Comparison of ENCODE assay signal across 15 mouse cellular contexts in genomic region chr3:122152431-122152830, GRCm38 (mm10).
A peak's percentile ranks its signal among the peaks of the same experiment; 100 is the strongest.
DNase-seq lines count a peak whose midpoint lies in the region; ATAC-seq lines count a peak whose summit lies in the region.
"Had no signal": no experiment of that assay in that cellular context is flagged by ENCODE, and none has a peak within 500 bp of the region (broad histone marks: within the 10 kb centered on the region; RNA-seq: fewer than 3 reads in every experiment).

No protein-coding gene starts in this region.

- no peak overlapping the region for H3K4me3 ChIP-seq in hindbrain, embryonic 14.5 days (replicated peaks; ENCODE audit: low read length)
- no peak overlapping the region for H3K4me3 ChIP-seq in hindbrain, embryonic 11.5 days (ENCODE audit: low read depth, low read length)
- H3K4me3 ChIP-seq in midbrain, embryonic 15.5 days, result no peak overlapping the region
- no peak overlapping the region for H3K4me3 ChIP-seq in midbrain, embryonic 16.5 days (ENCODE audit: low read depth, low read length)
- H3K4me3 ChIP-seq: erythroblast, embryonic 14.5 days; heart, embryonic 13.5 days; intestine, embryonic 15.5 days; limb, embryonic 15.5 days; neural tube, embryonic 12.5 days had no signal

- no peaks in the 10 kb centered on the region for H3K27me3 ChIP-seq in hindbrain, embryonic 14.5 days (ENCODE audit: control insufficient read depth, insufficient read depth, low read length)
- H3K27me3 ChIP-seq in hindbrain, embryonic 11.5 days (ENCODE audit: control insufficient read depth, insufficient read depth, low read length), result no peaks in the 10 kb centered on the region
- no peaks in the 10 kb centered on the region for H3K27me3 ChIP-seq in midbrain, embryonic 15.5 days (replicated peaks)
- H3K27me3 ChIP-seq in midbrain, embryonic 16.5 days (ENCODE audit: control insufficient read depth, insufficient read depth, low read depth, low read length), result no peaks in the 10 kb centered on the region
- H3K27me3 ChIP-seq: intestine, embryonic 15.5 days; limb, embryonic 15.5 days; neural tube, embryonic 12.5 days had no signal

- peak; percentile 41 for DNase-seq in adrenal gland, postnatal 10 days
- no peak for DNase-seq in adrenal gland, postnatal 25 days
- DNase-seq in hindbrain, embryonic 14.5 days (ENCODE audit: low spot score), result peak; percentile 37
- no peak for DNase-seq in hindbrain, embryonic 11.5 days (ENCODE audit: low spot score)
- peak; percentile 42 for DNase-seq in lung, postnatal 36 days
- DNase-seq in retina, embryonic 14.5 days (ENCODE audit: low spot score), result no peak
- DNase-seq: kidney, postnatal 36 days; right cerebral cortex, postnatal 14 days had no signal

- ATAC-seq in hindbrain, embryonic 14.5 days (ENCODE audit: low FRiP score), result peak; percentile 17; the same call in 1 of the 2 replicates
- no peak for ATAC-seq in hindbrain, embryonic 11.5 days (ENCODE audit: low FRiP score)
- ATAC-seq in midbrain, embryonic 15.5 days (replicated peaks), result 0 out of 2 replicates have a peak, but pooled peaks have one; percentile 20
- no peak for ATAC-seq in midbrain, embryonic 16.5 days
- ATAC-seq: intestine, embryonic 15.5 days had no signal

- 51% methylated on average over 4 of the region's 4 CpGs for WGBS in hindbrain, embryonic 14.5 days
- WGBS in hindbrain, embryonic 11.5 days, result 59% methylated on average over 4 of the region's 4 CpGs
- whole genome bisulfite sequencing in midbrain, embryonic 15.5 days, result 56% methylated on average over 4 of the region's 4 CpGs
- 45% methylated on average over 4 of the region's 4 CpGs for WGBS in midbrain, embryonic 16.5 days

- H3K27ac ChIP-seq in hindbrain, embryonic 14.5 days, result no peak overlapping the region
- no peak overlapping the region for H3K27ac ChIP-seq in hindbrain, embryonic 11.5 days (ENCODE audit: low read depth, low read length)
- H3K27ac ChIP-seq in midbrain, embryonic 15.5 days, result no peak overlapping the region
- H3K27ac ChIP-seq in midbrain, embryonic 16.5 days (ENCODE audit: low read length), result no peak overlapping the region
- H3K27ac ChIP-seq: heart, embryonic 13.5 days; intestine, embryonic 15.5 days; limb, embryonic 15.5 days; neural tube, embryonic 12.5 days had no signal

- no peaks in the 10 kb centered on the region for H3K4me1 ChIP-seq in hindbrain, embryonic 14.5 days (replicated peaks; ENCODE audit: control insufficient read depth, insufficient read depth, low read length)
- H3K4me1 ChIP-seq in hindbrain, embryonic 11.5 days (replicated peaks; ENCODE audit: control insufficient read depth, insufficient read depth, low read length), result no peaks in the 10 kb centered on the region
- no peaks in the 10 kb centered on the region for H3K4me1 ChIP-seq in midbrain, embryonic 15.5 days
- no peaks in the 10 kb centered on the region for H3K4me1 ChIP-seq in midbrain, embryonic 16.5 days (ENCODE audit: control insufficient read depth, insufficient read depth, low read length)
- H3K4me1 ChIP-seq: intestine, embryonic 15.5 days; neural tube, embryonic 12.5 days had no signal

- no peak overlapping the region for H3K4me2 ChIP-seq in hindbrain, embryonic 14.5 days (replicated peaks)
- H3K4me2 ChIP-seq in hindbrain, embryonic 11.5 days (replicated peaks; ENCODE audit: low read depth, low read length), result no peak overlapping the region
- no peak overlapping the region for H3K4me2 ChIP-seq in midbrain, embryonic 15.5 days
- H3K4me2 ChIP-seq in midbrain, embryonic 16.5 days (ENCODE audit: low read length), result no peak overlapping the region
- H3K4me2 ChIP-seq: heart, embryonic 13.5 days; intestine, embryonic 15.5 days; limb, embryonic 15.5 days; neural tube, embryonic 12.5 days had no signal

- H3K9me3 ChIP-seq in hindbrain, embryonic 14.5 days (ENCODE audit: control insufficient read depth, low read length), result no peaks in the 10 kb centered on the region
- H3K9me3 ChIP-seq in hindbrain, embryonic 11.5 days (ENCODE audit: control insufficient read depth, low read length), result no peaks in the 10 kb centered on the region
- no peaks in the 10 kb centered on the region for H3K9me3 ChIP-seq in midbrain, embryonic 15.5 days
- H3K9me3 ChIP-seq in midbrain, embryonic 16.5 days (replicated peaks; ENCODE audit: control insufficient read depth, low read length, poor library complexity, severe bottlenecking), result no peaks in the 10 kb centered on the region
- H3K9me3 ChIP-seq: heart, embryonic 13.5 days; intestine, embryonic 15.5 days; limb, embryonic 15.5 days; neural tube, embryonic 12.5 days had no signal

- H3K9ac ChIP-seq in hindbrain, embryonic 14.5 days, result no peak overlapping the region
- H3K9ac ChIP-seq in hindbrain, embryonic 11.5 days (ENCODE audit: low read depth, low read length), result no peak overlapping the region
- no peak overlapping the region for H3K9ac ChIP-seq in midbrain, embryonic 15.5 days
- no peak overlapping the region for H3K9ac ChIP-seq in midbrain, embryonic 16.5 days (ENCODE audit: low read depth, low read length)
- H3K9ac ChIP-seq: heart, embryonic 13.5 days; intestine, embryonic 15.5 days; limb, embryonic 15.5 days; neural tube, embryonic 12.5 days had no signal

- no peaks in the 10 kb centered on the region for H3K36me3 ChIP-seq in hindbrain, embryonic 14.5 days (replicated peaks; ENCODE audit: control insufficient read depth, insufficient read depth)
- no peaks in the 10 kb centered on the region for H3K36me3 ChIP-seq in hindbrain, embryonic 11.5 days (ENCODE audit: control insufficient read depth, insufficient read depth, low read length)
- H3K36me3 ChIP-seq in midbrain, embryonic 15.5 days (replicated peaks), result no peaks in the 10 kb centered on the region
- H3K36me3 ChIP-seq in midbrain, embryonic 16.5 days (ENCODE audit: control insufficient read depth, insufficient read depth, low read length), result no peaks in the 10 kb centered on the region
- H3K36me3 ChIP-seq: intestine, embryonic 15.5 days; limb, embryonic 15.5 days; neural tube, embryonic 12.5 days had no signal

Comparison
In these comparisons a context has a peak if more than half of its experiments do, and no peak if none do; other contexts are left out.
1. DNase-seq: peak in adrenal gland, postnatal 10 days (single experiment), hindbrain, embryonic 14.5 days (single experiment) and lung, postnatal 36 days (single experiment); none in adrenal gland, postnatal 25 days (single experiment), hindbrain, embryonic 11.5 days (single experiment) and retina, embryonic 14.5 days (single experiment).
2. ATAC-seq: peak in hindbrain, embryonic 14.5 days (single experiment) and midbrain, embryonic 15.5 days (single experiment); none in hindbrain, embryonic 11.5 days (single experiment) and midbrain, embryonic 16.5 days (single experiment).